Mouse (Mus musculus) right cerebral cortex, postnatal 14 days (tissue): ENCODE measurements around the gene Nek2.

Source experiments
- DNase-seq: peaks from one replicate; pipeline ENCODE4 v3.0.0; 2022

Gene Nek2

GRCm38 (mm10) chr1:191861247-191861646 lies 40.0 kb downstream of the Nek2 start:
- no peak for DNase-seq

GRCm38 (mm10) chr1:191863833-191864550 lies 42.7 kb downstream of the Nek2 start:
- no peak for DNase-seq

- no peak for DNase-seq
Measured at GRCm38 (mm10) chr1:191864551-191865027, 43.3 kb downstream of the Nek2 start.

GRCm38 (mm10) chr1:191872076-191872710 lies 50.9 kb downstream of the Nek2 start:
- no peak for DNase-seq

GRCm38 (mm10) chr1:191875006-191875405 lies 53.8 kb downstream of the Nek2 start:
- no peak for DNase-seq

- DNase-seq: no peak
Measured at GRCm38 (mm10) chr1:191875683-191876305, 54.5 kb downstream of the Nek2 start.

- DNase-seq: no peak
Measured at GRCm38 (mm10) chr1:191877681-191878080, 56.4 kb downstream of the Nek2 start.

- DNase-seq: no peak
Measured at GRCm38 (mm10) chr1:191878518-191878921, 57.3 kb downstream of the Nek2 start.

GRCm38 (mm10) chr1:191880247-191880646 lies 59.0 kb downstream of the Nek2 start:
- no peak for DNase-seq

- DNase-seq: no peak
Measured at GRCm38 (mm10) chr1:191880921-191881609, 59.8 kb downstream of the Nek2 start.

GRCm38 (mm10) chr1:191881663-191882062 lies 60.4 kb downstream of the Nek2 start:
- no peak for DNase-seq
